Mouse (Mus musculus): ENCODE data around the gene Dcakd. TPM values are rescaled to one million over a fixed set of nuclear protein-coding genes. Genes with fewer than 3 reads are reported as not detected.

Gene Dcakd
- polyA plus RNA-seq, 1 experiment from 2014 or later, result 163 TPM

DNA sequence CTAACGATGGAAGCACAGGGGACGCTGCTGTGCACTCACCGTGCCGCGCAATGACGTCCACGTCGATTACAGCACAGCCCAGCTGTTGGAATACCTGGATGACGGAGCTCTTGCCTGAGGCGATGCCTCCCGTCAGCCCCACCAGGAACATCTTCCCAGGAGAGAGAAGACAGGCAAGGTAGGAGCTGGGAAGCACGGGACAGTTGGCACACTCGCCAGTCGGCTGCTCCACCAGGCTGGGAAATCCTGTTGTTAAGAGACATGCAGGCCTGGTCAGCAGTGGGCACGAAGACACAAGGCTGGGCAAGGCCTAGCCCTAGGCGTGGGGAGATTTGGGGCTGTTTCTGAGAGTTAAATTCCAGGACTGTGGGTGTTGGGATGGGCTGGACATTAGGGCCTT lies 28.0 kb downstream of the Dcakd start:
- 91% methylated on average over 16 of the region's 16 CpGs for WGBS
- peaks cover 19% of the 10 kb centered on the region; the same call in 1 of the 2 replicates for H3K4me1 ChIP-seq
- H3K27me3 ChIP-seq, result no peaks in the 10 kb centered on the region
- no peaks in the 10 kb centered on the region for H3K9me3 ChIP-seq
- H3K9ac ChIP-seq (replicated peaks), result no peak overlapping the region
- no peak for ATAC-seq (ENCODE audit: low FRiP score, low read depth)
- H3K4me2 ChIP-seq (replicated peaks), result no peak overlapping the region
- H3K4me3 ChIP-seq, result no peak overlapping the region
- H3K36me3 ChIP-seq, result peaks cover 55% of the 10 kb centered on the region
- H3K27ac ChIP-seq (replicated peaks), result no peak overlapping the region

DNA sequence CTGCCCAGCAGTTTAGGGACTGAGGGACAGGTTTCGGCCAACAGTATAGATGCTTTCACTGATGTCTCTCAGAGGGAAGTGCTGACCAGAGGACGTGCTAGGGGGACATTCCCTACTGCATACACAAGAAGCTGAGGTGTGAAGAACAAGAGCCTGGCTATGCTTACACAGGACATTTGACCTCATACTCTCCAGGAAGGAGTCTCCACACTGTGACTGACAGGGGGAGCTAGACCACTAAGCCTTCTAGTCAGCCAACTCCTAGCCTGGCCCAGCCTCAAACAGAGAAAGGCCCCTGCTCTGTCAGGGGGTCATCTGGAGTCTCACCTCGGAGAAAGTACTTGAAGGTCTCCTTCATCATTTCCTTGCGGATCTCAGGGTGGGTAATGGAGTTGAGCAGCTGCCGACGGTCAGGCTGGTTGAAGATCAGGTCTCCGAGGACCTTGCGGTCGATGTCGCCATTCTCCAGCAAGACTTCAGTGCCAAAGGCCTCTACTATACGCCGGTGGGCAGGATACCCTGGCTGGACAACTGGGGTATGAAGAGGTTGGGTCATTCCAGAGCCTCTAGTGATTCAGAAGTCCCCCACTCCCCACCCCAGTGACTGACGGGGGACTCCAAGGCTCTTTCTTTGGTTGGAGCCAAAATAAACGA lies 28.7 kb downstream of the Dcakd start:
- no peak overlapping the region for H3K9ac ChIP-seq (replicated peaks)

DNA sequence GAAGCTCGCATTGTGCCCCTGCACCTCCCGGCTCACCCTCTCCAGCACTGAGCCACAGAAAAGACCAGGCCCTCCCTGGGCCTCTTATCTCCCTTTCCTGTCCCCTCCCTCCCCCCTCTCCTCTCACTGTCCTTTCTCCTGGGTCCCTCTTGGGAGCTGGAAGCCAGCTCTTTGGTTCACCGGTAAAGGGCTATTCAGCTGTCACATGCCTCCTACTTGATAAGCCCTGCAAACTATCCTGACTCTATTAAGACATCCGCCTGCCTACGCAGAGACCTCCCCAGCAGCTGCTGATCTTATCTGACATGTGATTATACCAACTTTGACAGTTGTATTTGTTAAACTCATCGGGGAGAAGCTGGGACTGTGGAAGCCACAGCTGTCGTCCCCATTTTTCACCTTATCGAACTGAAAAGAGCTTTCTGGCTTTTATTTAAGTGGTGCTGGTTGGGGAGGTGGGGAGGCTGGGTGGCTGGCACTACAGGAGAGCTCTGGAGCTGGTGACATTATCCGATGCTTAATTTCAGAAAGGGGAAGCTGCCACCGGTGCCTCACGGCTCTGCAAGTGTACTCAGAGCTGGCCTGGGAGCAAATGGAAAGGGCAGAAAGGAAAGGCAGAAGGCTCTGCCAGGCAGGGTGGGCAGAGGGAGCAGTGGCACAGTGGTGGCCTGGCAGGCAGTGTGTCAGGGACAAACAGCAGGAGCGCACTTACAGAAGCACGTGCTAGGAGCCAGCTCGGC lies 29.4 kb downstream of the Dcakd start:
- peak; percentile 38; the same call in 1 of the 2 replicates for ATAC-seq (ENCODE audit: low FRiP score, low read depth)
- H3K4me3 ChIP-seq, result no peak overlapping the region
- peak overlapping the region; percentile 75 for H3K27ac ChIP-seq (replicated peaks)
- no peaks in the 10 kb centered on the region for H3K9me3 ChIP-seq
- peaks cover 65% of the 10 kb centered on the region for H3K36me3 ChIP-seq
- 63% methylated on average over 14 of the region's 14 CpGs for WGBS
- no peak overlapping the region for H3K9ac ChIP-seq (replicated peaks)
- H3K4me2 ChIP-seq (replicated peaks), result no peak overlapping the region
- H3K27me3 ChIP-seq, result no peaks in the 10 kb centered on the region
- H3K4me1 ChIP-seq, result peaks cover 29% of the 10 kb centered on the region

More for the DNA sequence above, 28.7 kb downstream of the Dcakd start:
- Histone ChIP-seq H3K9me3 (no peaks in the 10 kb centered on the region), H3K4me2 (replicated peaks) (no peak overlapping the region), H3K27ac (replicated peaks) (peak overlapping the region; percentile 75), H3K4me1 (peaks cover 22% of the 10 kb centered on the region), H3K4me3 (no peak overlapping the region), H3K36me3 (peaks cover 61% of the 10 kb centered on the region), H3K27me3 (no peaks in the 10 kb centered on the region)
- no peak for ATAC-seq (ENCODE audit: low FRiP score, low read depth)
- WGBS, result 88% methylated on average over 14 of the region's 14 CpGs

DNA sequence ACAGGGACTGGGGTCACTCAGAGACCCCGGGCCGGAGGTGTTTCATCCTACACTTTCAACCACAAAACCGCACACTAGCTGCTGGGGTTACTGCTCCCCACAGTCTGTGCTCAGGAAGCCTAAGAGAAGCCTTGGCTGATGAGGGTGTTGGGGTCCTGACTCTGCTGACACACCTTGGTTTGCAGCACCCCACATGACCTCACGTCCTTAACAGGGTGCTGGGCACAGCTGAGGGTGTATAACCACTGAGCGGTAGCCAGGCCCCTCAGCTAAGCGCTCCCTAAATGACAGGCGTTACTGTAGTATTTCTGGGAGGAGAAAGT lies 29.9 kb downstream of the Dcakd start:
- H3K27me3 ChIP-seq, result no peaks in the 10 kb centered on the region
- H3K27ac ChIP-seq (replicated peaks), result peak overlapping the region; percentile 75
- peaks cover 65% of the 10 kb centered on the region for H3K36me3 ChIP-seq
- H3K4me3 ChIP-seq, result no peak overlapping the region
- H3K9ac ChIP-seq (replicated peaks), result no peak overlapping the region
- ATAC-seq (ENCODE audit: low FRiP score, low read depth), result no peak
- H3K9me3 ChIP-seq, result no peaks in the 10 kb centered on the region
- 93% methylated on average over 7 of the region's 7 CpGs for WGBS
- H3K4me2 ChIP-seq (replicated peaks), result no peak overlapping the region
- peaks cover 30% of the 10 kb centered on the region for H3K4me1 ChIP-seq

DNA sequence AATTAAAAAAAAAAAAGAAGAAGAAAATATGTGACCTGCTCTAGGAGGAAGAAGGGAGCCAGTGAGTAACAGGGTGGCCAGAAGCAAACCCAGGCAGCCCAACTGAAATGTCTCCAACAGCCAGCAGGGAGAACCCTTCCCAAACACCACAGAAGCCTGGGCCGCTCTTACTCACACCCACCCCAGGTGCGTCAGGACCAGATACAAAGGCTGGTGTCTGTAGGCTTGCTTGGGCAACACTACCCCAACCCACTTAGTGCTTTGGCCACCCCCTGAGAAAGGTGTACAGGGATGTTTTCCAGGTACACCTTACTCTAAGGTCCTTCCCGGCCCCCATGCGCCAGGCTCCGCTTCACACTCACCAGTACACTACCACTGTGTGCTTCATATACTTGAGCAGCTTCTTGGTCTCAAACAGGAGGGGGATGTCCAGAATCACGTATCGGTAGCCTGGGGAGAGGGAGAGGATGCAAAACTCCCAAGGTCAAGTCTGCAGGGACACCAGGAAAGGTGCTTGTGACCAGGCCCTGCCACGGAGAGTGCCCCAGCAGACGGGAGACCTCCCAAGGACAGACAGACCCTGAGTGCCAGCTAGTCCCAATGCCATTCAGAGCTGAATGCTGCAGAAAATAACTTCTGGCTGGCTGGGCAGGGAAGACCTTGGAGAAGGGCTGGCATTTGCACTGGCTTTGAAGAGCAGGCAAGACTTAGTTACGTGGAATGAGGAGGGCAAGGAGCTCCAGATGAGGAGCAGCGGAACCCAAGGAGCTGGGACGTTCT lies 31.0 kb downstream of the Dcakd start:
- Histone ChIP-seq H3K36me3 (peaks cover 65% of the 10 kb centered on the region), H3K4me1 (peaks cover 36% of the 10 kb centered on the region), H3K4me2 (replicated peaks) (no peak overlapping the region), H3K27me3 (peaks cover 3% of the 10 kb centered on the region), H3K4me3 (no peak overlapping the region), H3K9me3 (no peaks in the 10 kb centered on the region), H3K9ac (replicated peaks) (no peak overlapping the region), H3K27ac (replicated peaks) (no peak overlapping the region)
- WGBS, result 95% methylated on average over 12 of the region's 12 CpGs
- ATAC-seq (ENCODE audit: low FRiP score, low read depth), result no peak

DNA sequence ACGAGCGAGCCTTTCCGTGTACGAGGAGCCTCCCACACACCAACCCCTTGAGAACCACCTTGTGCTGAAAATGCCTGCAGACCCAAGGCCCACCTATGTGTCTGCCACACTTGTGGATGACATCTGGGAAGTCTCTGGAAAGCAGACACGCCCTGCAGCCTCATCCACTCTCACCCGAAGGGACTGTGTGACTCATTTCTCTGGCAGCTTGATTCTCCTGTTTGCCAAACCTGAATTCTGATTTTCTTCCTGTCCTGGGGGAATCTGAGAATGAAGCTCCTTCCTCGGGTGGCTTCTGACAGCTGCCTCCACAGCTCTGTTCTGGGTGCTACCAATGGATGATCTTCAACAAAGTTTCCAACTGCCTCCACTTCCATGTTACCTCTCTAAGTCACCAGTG lies 31.7 kb downstream of the Dcakd start:
- ATAC-seq (ENCODE audit: low FRiP score, low read depth), result no peak
- 91% methylated on average over 7 of the region's 7 CpGs for WGBS
- Histone ChIP-seq H3K27me3 (peaks cover 11% of the 10 kb centered on the region), H3K27ac (replicated peaks) (no peak overlapping the region), H3K4me2 (replicated peaks) (no peak overlapping the region), H3K36me3 (peaks cover 65% of the 10 kb centered on the region), H3K4me1 (peaks cover 44% of the 10 kb centered on the region), H3K9ac (replicated peaks) (no peak overlapping the region), H3K9me3 (no peaks in the 10 kb centered on the region), H3K4me3 (no peak overlapping the region)

DNA sequence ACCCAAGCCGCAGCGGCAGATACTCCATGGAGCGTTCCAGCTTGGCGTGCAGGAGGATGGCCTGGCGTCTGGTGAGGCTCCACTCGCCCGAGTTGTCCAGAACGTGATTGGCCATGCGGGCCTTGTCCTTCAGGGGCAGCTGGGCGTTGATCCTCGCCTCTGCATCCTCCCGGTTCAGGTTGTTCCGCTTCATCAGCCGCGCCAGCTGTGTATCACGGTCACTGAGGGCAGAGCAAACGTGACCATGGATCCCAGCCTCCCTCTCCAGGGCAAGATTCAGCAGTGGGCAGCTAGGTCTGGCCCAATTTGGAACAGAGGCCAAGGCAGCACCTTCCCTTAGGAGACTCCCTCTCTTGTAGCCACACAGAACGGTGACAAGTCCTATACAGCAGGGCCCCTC lies 33.2 kb downstream of the Dcakd start:
- H3K9ac ChIP-seq (replicated peaks), result 0 out of 2 replicates have a peak overlapping the region, but pooled peaks have one; percentile 20
- H3K36me3 ChIP-seq, result peaks cover 62% of the 10 kb centered on the region
- peaks cover 25% of the 10 kb centered on the region for H3K27me3 ChIP-seq
- H3K27ac ChIP-seq (replicated peaks), result 0 out of 2 replicates have a peak overlapping the region, but pooled peaks have one; percentile 74
- ATAC-seq (ENCODE audit: low FRiP score, low read depth), result no peak
- H3K4me1 ChIP-seq, result peaks cover 55% of the 10 kb centered on the region
- WGBS, result 87% methylated on average over 18 of the region's 18 CpGs
- no peak overlapping the region for H3K4me3 ChIP-seq
- no peak overlapping the region for H3K4me2 ChIP-seq (replicated peaks)
- H3K9me3 ChIP-seq, result no peaks in the 10 kb centered on the region

DNA sequence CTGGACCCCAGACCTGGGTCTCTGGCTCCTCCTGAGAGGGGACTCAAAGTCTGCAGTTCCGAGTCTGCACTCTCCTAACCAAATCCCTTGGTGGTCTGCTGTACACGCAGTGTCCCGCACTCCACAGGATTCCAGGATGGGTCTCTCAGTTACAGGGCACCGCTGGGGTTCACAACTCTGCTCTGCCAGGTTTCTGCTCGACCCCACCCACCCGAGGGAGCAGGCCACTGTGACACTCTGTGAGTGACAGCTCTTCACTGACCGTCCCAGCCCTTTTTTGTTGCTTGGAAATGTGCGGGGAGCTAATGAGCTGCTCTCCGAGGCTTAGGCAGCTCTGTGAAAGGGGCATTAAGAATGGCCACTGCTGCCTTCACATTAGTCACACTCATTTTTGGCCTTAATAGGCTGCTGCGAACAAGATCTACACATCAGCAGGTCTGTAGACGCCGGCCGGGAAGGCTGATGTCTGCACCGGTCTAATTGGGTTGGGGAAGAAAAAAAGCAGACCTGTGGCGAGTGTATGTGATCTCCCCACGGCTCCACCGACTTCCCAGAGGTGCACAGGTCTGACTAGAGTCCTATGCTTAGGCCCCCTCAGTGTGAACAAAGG lies 34.6 kb downstream of the Dcakd start:
- H3K9ac ChIP-seq (replicated peaks), result no peak overlapping the region
- 30% methylated on average over 17 of the region's 17 CpGs for WGBS
- H3K9me3 ChIP-seq, result no peaks in the 10 kb centered on the region
- peak; percentile 59 for ATAC-seq (ENCODE audit: low FRiP score, low read depth)
- H3K27ac ChIP-seq (replicated peaks), result peak overlapping the region; percentile 74
- no peak overlapping the region for H3K4me3 ChIP-seq
- H3K4me2 ChIP-seq (replicated peaks), result peak overlapping the region; percentile 19
- H3K27me3 ChIP-seq, result peaks cover 40% of the 10 kb centered on the region
- H3K36me3 ChIP-seq, result peaks cover 48% of the 10 kb centered on the region
- peaks cover 47% of the 10 kb centered on the region for H3K4me1 ChIP-seq

DNA sequence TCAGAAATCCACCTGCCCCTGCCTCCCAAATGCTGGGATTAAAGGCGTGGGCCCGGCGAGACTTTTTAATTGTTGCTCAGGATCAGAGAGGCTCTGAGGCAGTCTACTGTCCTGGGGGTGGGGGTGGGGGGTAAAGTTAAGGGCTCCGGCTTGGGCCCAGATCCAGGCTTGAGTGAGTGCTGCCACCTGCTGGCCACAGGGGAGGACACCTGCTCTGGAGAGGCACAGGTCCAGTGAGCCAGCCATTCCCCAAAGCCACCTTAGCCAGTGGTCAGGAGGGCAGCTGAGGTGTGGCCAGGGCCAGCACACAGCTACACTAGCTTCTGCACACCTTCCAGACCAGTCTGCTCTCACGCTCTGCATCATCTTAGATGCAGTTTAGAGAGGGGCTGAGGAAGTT lies 35.2 kb downstream of the Dcakd start:
- H3K4me1 ChIP-seq, result peaks cover 47% of the 10 kb centered on the region
- peaks cover 42% of the 10 kb centered on the region for H3K36me3 ChIP-seq
- peak overlapping the region; percentile 74 for H3K27ac ChIP-seq (replicated peaks)
- H3K27me3 ChIP-seq, result peaks cover 43% of the 10 kb centered on the region
- WGBS, result 4% methylated on average over 5 of the region's 5 CpGs
- 0 out of 2 replicates have a peak overlapping the region, but pooled peaks have one; percentile 19 for H3K4me2 ChIP-seq (replicated peaks)
- no peak overlapping the region for H3K4me3 ChIP-seq
- no peak overlapping the region for H3K9ac ChIP-seq (replicated peaks)
- no peaks in the 10 kb centered on the region for H3K9me3 ChIP-seq
- peak; percentile 50; the same call in 1 of the 2 replicates for ATAC-seq (ENCODE audit: low FRiP score, low read depth)

DNA sequence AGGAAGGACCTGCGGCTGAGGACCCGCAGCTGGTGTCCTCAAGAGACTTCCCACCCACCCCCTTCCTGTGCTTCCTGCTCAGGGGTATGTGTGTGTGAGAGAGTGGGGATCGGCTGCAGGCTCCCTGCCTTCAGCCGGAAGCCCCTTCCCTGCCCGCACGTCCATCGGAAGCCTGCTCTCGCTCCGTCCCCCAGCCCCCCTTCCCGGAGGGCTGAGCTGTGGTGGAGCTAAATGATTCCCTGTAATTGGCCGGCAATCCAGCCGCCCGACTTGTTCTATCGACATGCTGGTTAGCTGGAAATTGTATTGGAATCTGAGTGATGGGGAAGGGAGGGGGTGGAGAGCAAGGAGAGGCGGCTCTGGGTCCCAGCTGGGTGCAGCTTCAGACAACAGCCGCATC lies 36.5 kb downstream of the Dcakd start:
- Histone ChIP-seq H3K9ac (replicated peaks) (peak overlapping the region; percentile 46), H3K27me3 (peaks cover 43% of the 10 kb centered on the region), H3K4me1 (peaks cover 47% of the 10 kb centered on the region), H3K36me3 (peaks cover 30% of the 10 kb centered on the region), H3K27ac (replicated peaks) (peak overlapping the region; percentile 72), H3K9me3 (no peaks in the 10 kb centered on the region), H3K4me2 (replicated peaks) (peak overlapping the region; percentile 46), H3K4me3 (peak overlapping the region; percentile 23)
- 2% methylated on average over 16 of the region's 16 CpGs for WGBS
- ATAC-seq (ENCODE audit: low FRiP score, low read depth), result no peak

DNA sequence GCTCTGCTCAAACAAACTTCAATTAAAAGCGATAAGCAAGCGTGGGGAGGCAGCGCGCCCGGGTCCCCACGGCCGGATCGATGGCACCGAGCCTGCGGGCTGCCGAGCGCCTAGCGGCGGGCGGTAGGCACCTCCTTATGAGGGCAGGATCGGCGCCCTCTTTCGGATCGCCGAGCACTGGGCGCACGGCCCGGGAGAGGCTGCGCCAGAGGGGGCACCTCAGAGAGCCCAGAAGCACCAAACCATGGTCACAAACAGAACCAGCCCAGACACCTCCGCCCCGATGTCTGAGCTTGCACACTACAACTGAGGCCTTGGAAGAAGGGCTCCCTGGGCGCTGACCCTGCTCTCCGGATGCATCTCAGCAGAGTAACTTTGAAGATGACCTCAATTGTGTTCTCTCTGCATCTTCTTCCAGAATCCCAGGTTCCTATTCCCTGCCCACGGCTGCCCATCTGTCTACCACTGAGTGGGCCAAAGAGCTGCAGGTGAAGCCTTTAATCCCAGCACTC lies 37.9 kb downstream of the Dcakd start:
- peaks cover 50% of the 10 kb centered on the region for H3K27me3 ChIP-seq
- peak overlapping the region; percentile 22; the same call in 1 of the 2 replicates for H3K27ac ChIP-seq (replicated peaks)
- H3K4me3 ChIP-seq, result peak overlapping the region; percentile 36
- H3K36me3 ChIP-seq, result peaks cover 15% of the 10 kb centered on the region
- peak overlapping the region; percentile 44 for H3K9ac ChIP-seq (replicated peaks)
- peaks cover 51% of the 10 kb centered on the region for H3K4me1 ChIP-seq
- ATAC-seq (ENCODE audit: low FRiP score, low read depth), result no peak
- WGBS, result 2% methylated on average over 27 of the region's 29 CpGs
- no peaks in the 10 kb centered on the region for H3K9me3 ChIP-seq
- peak overlapping the region; percentile 68 for H3K4me2 ChIP-seq (replicated peaks)
